Mouse (Mus musculus) limb, embryonic 13.5 days (tissue): ENCODE data around the gene Astl. TPM values are rescaled to one million over a fixed set of nuclear protein-coding genes. Genes with fewer than 3 reads are reported as not detected.

ENCODE experiments used
- ATAC-seq: fragments of 200-750 bp; cut with Nextera tagmentation; 2 replicates; pipeline ENCODE4 v1.8.0; 2017; ENCODE audit warnings: low read depth, moderate number of reproducible peaks, moderate TSS enrichment; ENCODE audit not compliant: low FRiP score
- H3K27ac ChIP-seq: fragments of 300-500 bp; sonication (generic); 2 replicates; pipeline ENCODE4 v1.5.1; 2015; ENCODE audit warnings: inconsistent platforms, mild to moderate bottlenecking, moderate library complexity
- H3K27me3 ChIP-seq: fragments of 300-500 bp; sonication (generic); 2 replicates; pipeline ENCODE4 v1.6.1; 2015; ENCODE audit warnings: mild to moderate bottlenecking, inconsistent platforms
- H3K36me3 ChIP-seq: fragments of 300-500 bp; sonication (generic); 2 replicates; pipeline ENCODE4 v1.6.1; 2015; ENCODE audit warnings: inconsistent platforms, mild to moderate bottlenecking, moderate library complexity
- H3K4me1 ChIP-seq: fragments of 300-500 bp; sonication (generic); 2 replicates; pipeline ENCODE4 v1.6.1; 2015; ENCODE audit warnings: inconsistent platforms
- H3K4me2 ChIP-seq: fragments of 300-500 bp; sonication (generic); replicated peaks from 2 replicates; pipeline ENCODE4 v1.6.1; 2015; ENCODE audit warnings: inconsistent platforms, mild to moderate bottlenecking, moderate library complexity
- H3K4me3 ChIP-seq: fragments of 300-500 bp; sonication (generic); 2 replicates; pipeline ENCODE4 v1.5.1; 2015; ENCODE audit warnings: moderate library complexity, mild to moderate bottlenecking, inconsistent platforms
- H3K9ac ChIP-seq: fragments of 300-500 bp; sonication (generic); 2 replicates; pipeline ENCODE4 v1.6.1; 2015; ENCODE audit warnings: mild to moderate bottlenecking, inconsistent platforms
- H3K9me3 ChIP-seq: fragments of 300-500 bp; sonication (generic); 2 replicates; pipeline ENCODE4 v1.6.1; 2016; ENCODE audit warnings: inconsistent platforms
- WGBS: fragments of 180-500 bp; shearing (Covaris S2); methylation state at CpG from one replicate; pipeline ENCODE4 v1.1.7; 2015; 5-methylcytosine and 5-hydroxymethylcytosine counted together
- polyA plus RNA-seq: library from polyadenylated mRNA; unstranded; fragments of >200 nt; fragmentation: Nextera tagmentation; extraction: Ambion mirVana; gene quantifications from 2 replicates; pipeline ENCODE4 v1.2.1, GENCODE M21; 2015

Gene Astl
- polyA plus RNA-seq, 1 experiment from 2014 or later, result 0.06 TPM

GRCm38 (mm10) chr2:127310685-127311084 lies 27.8 kb upstream of the Astl start:
- no peaks in the 10 kb centered on the region for H3K36me3 ChIP-seq
- no peak overlapping the region for H3K27ac ChIP-seq
- WGBS, result 90% methylated on average over 7 of the region's 7 CpGs
- no peaks in the 10 kb centered on the region for H3K27me3 ChIP-seq
- H3K9ac ChIP-seq, result no peak overlapping the region
- no peak for ATAC-seq
- H3K4me3 ChIP-seq, result no peak overlapping the region
- no peak overlapping the region for H3K4me2 ChIP-seq
- H3K4me1 ChIP-seq, result no peaks in the 10 kb centered on the region
- no peaks in the 10 kb centered on the region for H3K9me3 ChIP-seq

- no peaks in the 10 kb centered on the region for H3K36me3 ChIP-seq
- WGBS, result 89% methylated on average over 1 of the region's 1 CpGs
- no peaks in the 10 kb centered on the region for H3K4me1 ChIP-seq
- H3K4me3 ChIP-seq, result no peak overlapping the region
- H3K4me2 ChIP-seq, result no peak overlapping the region
- no peak for ATAC-seq
- H3K9me3 ChIP-seq, result no peaks in the 10 kb centered on the region
- H3K27me3 ChIP-seq, result no peaks in the 10 kb centered on the region
- no peak overlapping the region for H3K9ac ChIP-seq
- H3K27ac ChIP-seq, result no peak overlapping the region
Observed at GRCm38 (mm10) chr2:127311193-127311592, 27.2 kb upstream of the Astl start.

DNA sequence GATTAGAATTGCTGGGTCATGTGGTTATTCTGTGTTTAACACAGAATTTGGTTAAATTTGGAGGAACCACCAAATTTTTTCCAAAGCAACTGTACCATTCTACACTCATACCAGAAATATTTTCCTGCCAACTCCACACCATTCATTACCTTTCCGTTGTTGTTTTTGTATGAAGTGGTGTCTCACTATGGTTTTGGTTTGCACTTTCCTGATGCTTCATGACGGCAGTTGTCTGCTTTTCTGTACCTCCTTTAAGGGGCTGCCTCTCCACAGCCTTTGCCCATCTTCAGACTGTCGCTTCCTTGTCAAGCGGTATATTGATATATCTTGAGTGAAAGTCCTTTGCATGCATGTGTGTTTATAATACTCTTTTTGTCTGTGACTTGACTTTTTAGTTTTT lies 25.6 kb upstream of the Astl start:
- Histone ChIP-seq H3K9ac (no peak overlapping the region), H3K9me3 (no peaks in the 10 kb centered on the region), H3K4me1 (no peaks in the 10 kb centered on the region), H3K27me3 (no peaks in the 10 kb centered on the region), H3K36me3 (no peaks in the 10 kb centered on the region), H3K4me3 (no peak overlapping the region), H3K27ac (no peak overlapping the region), H3K4me2 (no peak overlapping the region)
- no peak for ATAC-seq
- WGBS, result 89% methylated on average over 4 of the region's 4 CpGs

- H3K36me3 ChIP-seq, result no peaks in the 10 kb centered on the region
- H3K4me2 ChIP-seq, result no peak overlapping the region
- 59% methylated on average over 4 of the region's 4 CpGs for WGBS
Observed at GRCm38 (mm10) chr2:127313878-127314277, 24.6 kb upstream of the Astl start.

GRCm38 (mm10) chr2:127314467-127315154 lies 23.8 kb upstream of the Astl start:
- WGBS, result 75% methylated on average over 6 of the region's 6 CpGs
- H3K27ac ChIP-seq, result no peak overlapping the region
- H3K9ac ChIP-seq, result no peak overlapping the region
- H3K36me3 ChIP-seq, result no peaks in the 10 kb centered on the region
- H3K9me3 ChIP-seq, result no peaks in the 10 kb centered on the region
- H3K4me1 ChIP-seq, result no peaks in the 10 kb centered on the region
- no peak overlapping the region for H3K4me2 ChIP-seq
- H3K27me3 ChIP-seq, result no peaks in the 10 kb centered on the region
- H3K4me3 ChIP-seq, result no peak overlapping the region
- no peak for ATAC-seq

More at GRCm38 (mm10) chr2:127313878-127314277, 24.6 kb upstream of the Astl start:
- no peak for ATAC-seq
- H3K9me3 ChIP-seq, result no peaks in the 10 kb centered on the region
- no peak overlapping the region for H3K9ac ChIP-seq
- H3K4me3 ChIP-seq, result no peak overlapping the region
- no peak overlapping the region for H3K27ac ChIP-seq
- no peaks in the 10 kb centered on the region for H3K4me1 ChIP-seq
- H3K27me3 ChIP-seq, result no peaks in the 10 kb centered on the region

DNA sequence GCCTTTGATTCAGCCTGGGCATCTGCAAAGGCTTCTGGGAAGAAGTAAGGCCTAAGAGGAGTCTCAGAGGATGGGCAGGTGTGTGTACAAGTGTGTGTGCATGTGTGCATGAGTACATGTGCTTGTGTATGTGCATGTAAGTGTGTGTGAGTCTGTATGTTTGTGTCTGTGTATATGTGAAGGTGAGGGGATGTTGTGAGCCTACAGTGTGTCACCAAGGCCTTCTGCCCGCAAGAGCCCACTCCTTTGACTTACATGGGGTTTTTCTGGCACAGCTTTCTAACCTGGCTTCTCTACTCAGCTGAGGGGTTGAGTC lies 23.3 kb upstream of the Astl start:
- H3K4me2 ChIP-seq, result no peak overlapping the region
- H3K27ac ChIP-seq, result no peak overlapping the region
- H3K9me3 ChIP-seq, result no peaks in the 10 kb centered on the region
- no peak overlapping the region for H3K9ac ChIP-seq
- H3K4me1 ChIP-seq, result no peaks in the 10 kb centered on the region
- WGBS, result 100% methylated on average over 1 of the region's 1 CpGs
- H3K27me3 ChIP-seq, result no peaks in the 10 kb centered on the region
- no peak overlapping the region for H3K4me3 ChIP-seq
- no peaks in the 10 kb centered on the region for H3K36me3 ChIP-seq
- no peak for ATAC-seq

DNA sequence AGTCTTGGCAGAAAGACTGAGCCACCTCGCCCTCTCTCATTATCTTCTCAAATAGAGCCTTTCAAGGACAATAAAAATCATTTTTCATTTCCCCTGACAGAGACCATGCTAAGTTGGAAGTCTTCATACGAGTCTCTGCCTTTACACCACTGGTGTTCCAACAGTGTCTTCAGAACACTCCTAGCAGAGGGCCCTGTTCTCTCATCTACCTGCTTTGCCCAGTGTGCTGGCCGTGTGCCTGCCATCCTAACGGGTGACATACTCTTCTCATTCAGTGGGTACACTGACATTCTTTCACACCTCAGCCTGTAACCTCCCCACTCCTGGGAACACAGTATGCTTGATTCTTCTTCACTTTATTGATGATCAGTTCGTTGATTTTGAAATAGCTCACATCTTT lies 22.0 kb upstream of the Astl start:
- Histone ChIP-seq H3K4me1 (no peaks in the 10 kb centered on the region), H3K9me3 (no peaks in the 10 kb centered on the region), H3K4me2 (no peak overlapping the region), H3K27me3 (no peaks in the 10 kb centered on the region), H3K36me3 (no peaks in the 10 kb centered on the region), H3K27ac (no peak overlapping the region), H3K4me3 (no peak overlapping the region), H3K9ac (no peak overlapping the region)
- ATAC-seq, result no peak
- 81% methylated on average over 5 of the region's 5 CpGs for WGBS

DNA sequence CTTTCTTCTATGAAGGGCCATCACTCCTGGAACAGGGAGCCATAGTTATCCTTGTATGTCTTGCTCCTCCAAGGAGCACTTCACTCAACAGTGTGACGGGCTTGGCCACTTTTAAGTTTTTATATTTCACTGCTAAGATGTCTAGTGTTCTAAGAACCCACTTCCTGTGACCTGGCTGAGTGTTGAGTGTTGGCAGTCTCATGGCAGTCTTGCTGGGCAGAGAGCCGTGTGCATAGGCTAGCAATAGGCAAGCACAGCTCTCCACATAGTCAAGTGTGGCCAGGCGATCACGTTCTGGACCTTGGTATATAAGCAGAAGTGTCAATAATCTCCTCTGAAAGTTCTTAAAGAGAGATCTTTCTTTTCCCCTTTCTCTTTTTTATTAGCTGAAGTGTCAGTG lies 20.3 kb upstream of the Astl start:
- Histone ChIP-seq H3K9me3 (no peaks in the 10 kb centered on the region), H3K27me3 (no peaks in the 10 kb centered on the region), H3K4me3 (no peak overlapping the region), H3K4me1 (0 out of 2 replicates have a peak, but pooled peaks cover under 1% of the 10 kb centered on the region), H3K36me3 (no peaks in the 10 kb centered on the region), H3K9ac (no peak overlapping the region), H3K4me2 (no peak overlapping the region), H3K27ac (no peak overlapping the region)
- ATAC-seq, result no peak
- WGBS, result 83% methylated on average over 4 of the region's 4 CpGs

DNA sequence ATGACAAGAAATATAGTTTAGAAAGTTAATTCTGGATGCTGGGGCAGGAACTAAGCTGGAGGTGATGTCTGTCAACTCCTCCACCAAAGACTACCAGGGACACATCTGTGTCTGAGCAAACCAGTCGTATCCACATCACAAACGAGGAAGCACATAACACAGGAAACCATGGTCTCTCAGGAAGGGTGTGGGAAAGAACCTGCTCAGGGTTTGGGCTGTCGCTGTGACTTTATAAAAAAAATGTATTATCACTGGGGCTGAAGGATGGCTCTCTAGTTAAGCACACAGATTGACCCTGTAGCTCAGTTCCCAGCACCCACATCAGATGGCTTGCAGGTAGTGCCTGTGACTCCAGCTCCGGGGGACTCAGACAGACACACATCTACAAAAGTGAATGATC lies 19.4 kb upstream of the Astl start:
- H3K27ac ChIP-seq, result no peak overlapping the region
- 71% methylated on average over 4 of the region's 4 CpGs for WGBS
- H3K27me3 ChIP-seq, result no peaks in the 10 kb centered on the region
- no peaks in the 10 kb centered on the region for H3K36me3 ChIP-seq
- H3K4me2 ChIP-seq, result no peak overlapping the region
- H3K4me3 ChIP-seq, result no peak overlapping the region
- no peaks in the 10 kb centered on the region for H3K9me3 ChIP-seq
- no peak for ATAC-seq
- no peak overlapping the region for H3K9ac ChIP-seq
- 0 out of 2 replicates have a peak, but pooled peaks cover 3% of the 10 kb centered on the region for H3K4me1 ChIP-seq

DNA sequence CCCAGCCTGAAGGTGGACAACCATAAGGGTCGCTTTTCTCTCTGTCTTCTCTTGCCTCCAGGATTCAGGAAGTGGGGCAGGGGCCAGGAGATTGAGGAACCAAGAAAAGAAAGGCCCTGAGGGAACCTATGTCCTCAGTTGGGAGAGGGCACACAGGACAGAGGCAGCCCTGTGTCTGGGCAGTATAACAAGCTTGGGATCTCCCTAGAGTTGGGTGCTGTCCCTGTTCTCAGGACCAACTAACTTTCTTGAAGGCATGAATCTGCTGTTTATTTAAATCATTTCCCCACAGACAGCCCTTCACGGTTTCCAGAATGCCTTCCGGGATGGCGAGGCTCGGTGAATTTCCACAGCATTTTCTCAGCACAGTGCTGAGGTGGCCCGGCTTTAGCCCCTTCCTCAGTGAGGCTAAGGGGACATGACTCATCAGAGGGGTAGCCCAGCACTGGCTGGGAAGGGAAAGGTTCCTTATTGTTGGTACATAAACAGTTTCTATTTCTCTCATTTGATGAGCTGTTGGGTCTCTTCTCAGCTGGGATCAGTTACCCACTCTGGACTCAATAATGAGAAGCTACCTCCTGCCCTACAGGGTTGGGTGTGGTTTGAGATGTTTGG lies 15.7 kb upstream of the Astl start:
- no peak for ATAC-seq
- WGBS, result 74% methylated on average over 6 of the region's 6 CpGs
- no peaks in the 10 kb centered on the region for H3K36me3 ChIP-seq

GRCm38 (mm10) chr2:127323667-127324066 lies 14.8 kb upstream of the Astl start:
- no peak for ATAC-seq
- no peaks in the 10 kb centered on the region for H3K36me3 ChIP-seq
- no peak overlapping the region for H3K4me2 ChIP-seq
- H3K27me3 ChIP-seq, result no peaks in the 10 kb centered on the region
- no peak overlapping the region for H3K4me3 ChIP-seq
- H3K27ac ChIP-seq, result no peak overlapping the region
- WGBS, result 65% methylated on average over 1 of the region's 1 CpGs
- no peaks in the 10 kb centered on the region for H3K9me3 ChIP-seq
- H3K4me1 ChIP-seq, result 0 out of 2 replicates have a peak, but pooled peaks cover 3% of the 10 kb centered on the region
- H3K9ac ChIP-seq, result no peak overlapping the region

More for the DNA sequence above, 15.7 kb upstream of the Astl start:
- H3K4me1 ChIP-seq, result 0 out of 2 replicates have a peak, but pooled peaks cover 3% of the 10 kb centered on the region
- H3K9ac ChIP-seq, result no peak overlapping the region
- H3K9me3 ChIP-seq, result no peaks in the 10 kb centered on the region
- no peak overlapping the region for H3K27ac ChIP-seq
- no peak overlapping the region for H3K4me3 ChIP-seq
- no peak overlapping the region for H3K4me2 ChIP-seq
- H3K27me3 ChIP-seq, result no peaks in the 10 kb centered on the region

GRCm38 (mm10) chr2:127324456-127324855 lies 14.0 kb upstream of the Astl start:
- Histone ChIP-seq H3K36me3 (no peaks in the 10 kb centered on the region), H3K27me3 (no peaks in the 10 kb centered on the region), H3K4me3 (no peak overlapping the region), H3K27ac (no peak overlapping the region), H3K9ac (no peak overlapping the region), H3K4me2 (no peak overlapping the region), H3K9me3 (no peaks in the 10 kb centered on the region), H3K4me1 (0 out of 2 replicates have a peak, but pooled peaks cover 3% of the 10 kb centered on the region)
- WGBS, result 49% methylated on average over 7 of the region's 7 CpGs
- ATAC-seq, result no peak
